Mouse (Mus musculus): ENCODE measurements at regions not wholly inside any gene's neighbourhood (a gene's known extent, or its start where the extent isn't known, plus 50 kb on each side); places are given as distances from the start of the nearest gene placed in this dataset.

GRCm38 (mm10) chr4:26171177-26171576, 175.5 kb downstream of the Manea start:
- no peak for ATAC-seq (ENCODE audit: low TSS enrichment)

DNA sequence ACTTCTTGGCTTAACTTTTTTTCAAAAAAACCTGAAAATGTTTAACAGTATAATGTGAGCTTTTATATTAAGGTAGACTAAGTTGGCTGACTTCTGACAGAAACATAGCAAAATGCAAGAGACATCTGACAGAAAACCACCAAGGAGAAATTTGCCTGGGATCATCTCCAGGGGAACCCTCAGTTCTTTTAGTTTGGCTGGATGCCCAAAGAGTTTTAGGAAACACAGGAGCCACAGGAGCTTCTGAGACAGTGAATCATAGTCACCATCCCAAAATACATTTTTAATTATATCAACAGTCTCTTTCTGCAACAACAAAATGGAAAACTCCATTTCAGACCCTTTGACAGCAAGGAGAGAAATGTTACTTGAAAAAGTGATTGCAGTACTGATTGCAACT, 190.5 kb downstream of the Manea start:
- peak; percentile 87 for ATAC-seq (ENCODE audit: low TSS enrichment)

Measured in frontal cortex, adult (tissue).